Mouse (Mus musculus) urinary bladder, postnatal 14 days (tissue): ENCODE data around the gene Skp1a.
A peak's percentile ranks its signal among the peaks of the same experiment; 100 is the strongest.

Experiments used
- DNase-seq: peaks from one replicate; pipeline ENCODE4 v3.0.0; 2021; ENCODE audit warnings: low spot score

Gene Skp1a

DNA sequence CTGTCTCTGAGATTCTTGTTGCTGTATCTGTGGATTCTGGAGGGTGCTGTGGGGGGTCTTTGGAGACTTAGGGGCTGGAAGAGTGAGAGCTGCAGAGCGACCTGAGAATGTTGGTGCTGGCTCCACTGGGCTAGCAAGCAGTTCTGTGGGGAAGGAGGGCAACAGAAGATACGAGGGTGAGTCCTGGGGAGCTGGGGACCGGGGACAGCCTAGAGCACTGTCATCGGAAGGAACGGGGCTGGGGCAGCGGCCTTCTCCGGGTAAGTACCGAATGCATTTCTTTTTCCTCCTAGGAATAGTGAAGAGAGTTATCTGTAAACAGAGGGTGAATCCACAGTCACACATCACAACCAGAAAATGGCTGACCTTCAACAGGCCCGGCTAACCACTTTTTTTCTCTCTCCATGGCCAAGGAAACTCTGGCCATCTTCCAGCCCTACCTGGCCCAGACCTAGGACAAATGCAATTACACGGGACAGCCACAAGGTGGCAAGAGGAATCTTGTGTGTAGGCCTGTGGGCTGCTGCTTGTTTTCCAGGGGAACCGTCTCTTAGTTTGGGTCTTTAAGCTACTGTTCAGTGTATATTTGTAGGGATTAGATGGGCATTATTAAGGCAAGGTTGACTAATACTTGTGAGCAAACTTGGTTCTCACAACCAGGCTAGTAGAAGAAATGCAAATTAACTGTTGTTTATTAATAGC, 22.0 kb downstream of the Skp1a start:
- DNase-seq, result peak; percentile 68

GRCm38 (mm10) chr11:52255077-52255476, 23.3 kb downstream of the Skp1a start:
- no peak for DNase-seq

- DNase-seq, result no peak
These were observed 25.6 kb downstream of the Skp1a start for GRCm38 (mm10) chr11:52257376-52257775.

DNA sequence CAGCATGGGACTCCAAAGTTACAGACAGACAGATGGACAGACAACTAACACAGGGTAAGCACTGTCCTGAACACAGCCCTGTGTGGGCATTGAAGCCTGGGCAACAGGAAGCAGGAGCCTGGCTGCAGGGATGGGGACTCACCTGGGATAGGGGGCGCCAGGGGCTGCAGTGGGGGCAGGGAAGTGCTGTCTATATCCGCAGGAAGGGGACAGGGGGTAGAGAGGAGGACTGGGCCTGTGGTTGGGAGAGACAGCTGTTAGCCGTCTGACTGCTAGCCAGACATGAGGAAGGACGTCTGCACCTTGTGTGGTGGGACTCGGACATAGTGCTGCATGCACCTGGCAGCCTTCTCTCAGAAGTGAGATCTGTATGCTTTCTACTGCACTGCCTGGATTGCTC, 26.9 kb downstream of the Skp1a start:
- no peak for DNase-seq

GRCm38 (mm10) chr11:52260878-52261277, 29.1 kb downstream of the Skp1a start:
- DNase-seq, result no peak

- peak; percentile 79 for DNase-seq
These were observed 30.1 kb downstream of the Skp1a start for GRCm38 (mm10) chr11:52261937-52262336.

DNA sequence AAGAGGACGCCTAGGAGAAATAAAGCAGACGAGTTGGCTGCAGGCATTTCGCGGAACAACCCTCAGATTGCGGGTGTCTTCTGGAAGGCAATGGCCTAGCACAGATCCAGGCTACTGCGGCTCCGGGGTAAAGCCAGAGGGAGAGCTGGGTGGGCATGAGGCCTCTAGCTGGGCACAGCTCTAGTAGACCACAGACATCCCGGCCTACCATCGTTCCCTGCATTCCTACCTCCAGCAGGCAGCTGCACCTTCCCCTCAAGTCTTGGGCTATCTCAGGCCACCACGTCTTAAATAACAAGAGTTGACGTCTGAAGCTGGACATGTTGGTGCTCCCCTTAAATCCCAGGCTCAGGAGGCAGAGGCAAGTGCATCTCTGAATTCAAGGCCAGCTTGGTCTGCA, 30.5 kb downstream of the Skp1a start:
- no peak for DNase-seq

GRCm38 (mm10) chr11:52264871-52265270, 33.1 kb downstream of the Skp1a start:
- DNase-seq, result no peak

GRCm38 (mm10) chr11:52265616-52266307, 34.0 kb downstream of the Skp1a start:
- DNase-seq, result no peak

DNA sequence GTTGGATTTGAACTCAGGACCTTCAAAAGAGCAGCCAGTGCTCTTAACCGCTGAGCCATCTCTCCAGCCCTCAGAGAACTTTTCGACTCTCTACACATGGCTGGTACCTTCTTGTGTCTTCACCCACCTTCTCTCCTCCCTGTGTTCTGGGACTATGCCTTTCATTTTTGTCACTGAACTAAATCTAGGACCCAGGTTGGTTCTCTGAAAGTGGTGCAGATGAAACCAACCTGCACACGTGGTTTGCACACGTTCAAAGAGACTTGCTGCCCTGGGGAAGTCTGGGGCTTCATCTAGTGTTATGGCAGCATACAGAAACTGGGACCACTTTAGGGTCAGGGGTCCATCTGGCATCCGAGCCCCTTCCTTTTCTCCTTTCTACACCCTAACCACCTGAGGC, 35.5 kb downstream of the Skp1a start:
- DNase-seq, result no peak

DNA sequence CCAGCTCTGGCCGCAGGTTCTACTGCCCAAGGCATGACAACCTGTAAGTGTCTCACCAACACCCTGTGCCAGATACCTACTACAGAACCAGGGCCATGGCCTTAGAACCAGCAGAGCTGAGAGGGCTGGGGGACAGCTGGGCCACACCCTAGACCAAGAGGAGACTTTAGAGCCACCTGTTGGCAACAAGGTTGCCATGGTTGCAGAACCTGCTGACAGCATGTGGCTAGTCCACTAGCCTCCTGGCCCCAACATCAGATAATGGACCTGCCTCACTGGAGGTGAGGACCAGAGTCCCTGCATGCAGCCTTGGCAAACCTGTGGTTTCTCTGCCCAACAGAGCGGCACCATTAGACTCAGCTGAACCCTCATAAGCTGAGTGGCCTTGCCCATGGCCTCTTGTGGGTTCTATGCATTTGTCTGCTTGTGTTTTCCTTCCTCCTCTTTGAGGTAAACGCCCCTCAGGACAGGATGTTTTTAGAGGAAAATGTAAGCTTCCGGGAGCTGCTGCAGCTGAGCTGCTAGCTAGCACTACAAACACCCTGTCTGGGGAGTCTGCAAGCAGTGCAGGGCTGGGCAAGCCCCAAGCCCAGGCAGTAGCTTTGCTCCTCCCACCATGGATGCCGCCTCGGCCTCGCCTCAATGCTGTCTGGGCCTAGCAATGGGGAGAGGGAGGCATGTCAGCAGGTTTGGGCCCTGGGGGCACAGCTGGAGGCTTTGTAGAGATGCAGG, 36.5 kb downstream of the Skp1a start:
- DNase-seq, result peak; percentile 41

- DNase-seq, result no peak
These were observed 38.0 kb downstream of the Skp1a start for GRCm38 (mm10) chr11:52269841-52270240.

DNA sequence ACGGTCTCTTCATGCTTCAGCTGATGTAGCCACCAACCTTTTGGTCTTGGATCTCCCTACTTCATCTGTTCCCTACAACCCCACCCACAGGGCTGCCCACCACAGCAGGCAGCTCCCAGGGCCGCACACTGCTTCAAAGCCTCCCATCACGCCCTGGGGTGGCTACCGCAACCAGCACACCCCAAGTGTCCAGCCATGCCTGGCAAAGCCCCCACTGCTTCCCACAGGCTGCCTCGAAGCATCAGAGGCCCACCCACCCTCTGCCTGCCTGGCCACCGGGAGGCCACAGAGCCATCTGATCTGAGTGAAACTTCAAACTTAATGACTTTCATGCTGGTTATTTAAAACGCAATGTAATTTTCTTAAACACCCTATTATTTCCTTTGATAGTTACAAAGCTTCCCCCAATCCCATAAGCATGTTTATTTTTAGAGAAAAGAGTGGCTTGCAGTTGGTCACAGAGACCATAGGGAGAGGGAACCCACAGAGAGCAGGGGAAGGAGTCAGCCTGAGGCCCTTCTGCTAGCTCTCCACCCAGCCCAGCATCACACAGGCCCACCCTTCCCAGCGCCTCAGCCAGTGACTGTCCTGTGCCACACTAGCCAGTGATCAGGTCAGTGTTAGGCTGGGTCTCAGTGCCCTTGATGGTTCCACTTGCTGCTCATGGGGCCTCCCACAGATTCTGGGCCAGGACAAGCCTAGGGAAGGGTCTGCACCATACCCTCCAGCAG, 40.1 kb downstream of the Skp1a start:
- no peak for DNase-seq

GRCm38 (mm10) chr11:52272619-52273018, 40.8 kb downstream of the Skp1a start:
- no peak for DNase-seq

DNA sequence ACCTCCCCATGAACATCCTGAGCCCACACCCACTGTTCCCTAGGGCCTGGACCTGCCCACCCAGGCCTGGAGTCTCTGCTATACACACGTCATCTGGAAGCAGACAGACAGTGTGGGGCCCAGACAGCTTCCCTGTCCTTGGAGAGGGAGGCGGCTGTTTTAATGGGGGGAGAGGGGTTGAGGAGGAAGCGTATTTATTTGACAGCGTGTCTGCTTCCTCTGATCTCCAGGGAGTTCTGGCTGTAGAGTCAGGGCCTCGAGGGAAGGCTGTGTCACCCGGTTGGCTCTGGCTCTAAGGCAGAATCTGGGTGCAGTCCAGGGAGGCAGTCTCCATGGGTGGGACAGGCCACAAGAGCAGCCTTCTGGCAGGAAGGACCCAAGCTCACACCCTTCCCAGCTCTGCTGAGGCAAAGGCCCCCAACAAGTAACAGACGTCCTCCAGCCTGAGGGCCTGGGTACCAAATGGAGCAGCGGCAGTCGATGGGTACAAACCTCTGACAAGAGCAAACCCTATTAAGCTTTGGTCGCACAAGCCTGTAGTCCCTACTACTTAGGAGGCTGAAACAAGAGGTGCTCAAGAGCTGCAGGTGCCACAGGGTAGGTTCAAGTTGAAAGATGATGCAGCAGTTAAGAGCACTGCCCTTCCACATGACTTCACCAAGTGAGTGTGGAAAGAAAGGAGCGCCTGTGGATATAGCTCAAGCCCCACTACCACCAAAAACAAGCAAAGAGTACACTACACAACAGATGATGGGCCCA, 41.6 kb downstream of the Skp1a start:
- DNase-seq, result peak; percentile 46

- no peak for DNase-seq
These were observed 42.1 kb downstream of the Skp1a start for GRCm38 (mm10) chr11:52273942-52274330.

DNA sequence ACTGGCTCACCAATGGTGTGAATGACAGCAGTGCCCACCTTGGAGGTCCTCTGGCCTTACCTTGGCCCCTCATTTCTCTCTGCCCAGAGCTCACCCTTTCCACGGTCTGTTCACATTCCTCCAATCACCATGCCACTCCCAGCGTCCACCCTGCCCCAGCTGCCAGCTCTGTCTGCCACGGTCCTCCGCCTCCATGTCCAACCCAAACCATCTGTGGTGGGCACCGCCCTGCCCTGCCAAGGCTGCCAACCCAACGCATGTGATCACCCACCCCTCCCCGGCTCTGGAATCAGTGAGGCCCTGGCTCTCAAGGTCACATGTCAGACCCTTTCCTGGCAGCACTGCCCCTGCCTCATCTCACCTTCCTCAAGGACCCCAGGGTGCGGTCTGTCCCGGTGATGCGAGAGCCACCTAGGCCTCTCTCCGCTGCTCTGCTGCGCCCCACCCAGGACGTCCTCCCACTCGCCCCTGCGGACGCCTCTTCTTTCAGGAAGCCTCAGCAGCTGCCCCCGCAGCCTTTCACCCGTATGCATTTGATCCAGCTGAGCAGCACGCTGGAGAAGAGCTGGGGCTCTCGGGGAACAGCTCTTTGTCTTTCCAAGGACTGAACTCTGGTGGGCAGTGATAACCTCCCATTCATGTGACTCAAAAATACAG, 42.8 kb downstream of the Skp1a start:
- DNase-seq, result no peak

DNA sequence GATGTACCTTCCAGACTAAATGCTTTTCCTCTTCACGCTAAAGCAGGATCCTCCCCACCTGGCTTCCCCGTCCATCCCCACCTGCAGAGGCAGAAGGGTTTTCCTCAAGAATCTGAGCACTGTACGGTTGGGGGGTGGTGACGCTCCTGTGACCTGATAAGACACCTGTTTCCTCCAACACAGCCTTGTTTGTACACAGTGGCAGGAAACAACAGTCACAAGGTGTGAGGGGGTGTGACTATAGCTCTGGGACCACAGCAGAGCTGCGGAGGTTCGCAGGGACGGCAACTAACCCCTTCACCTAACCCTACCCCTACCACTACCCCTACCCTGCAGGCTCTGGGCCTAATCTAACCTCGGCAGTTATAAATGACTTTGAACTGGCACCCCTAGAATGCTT, 43.6 kb downstream of the Skp1a start:
- DNase-seq, result no peak

DNA sequence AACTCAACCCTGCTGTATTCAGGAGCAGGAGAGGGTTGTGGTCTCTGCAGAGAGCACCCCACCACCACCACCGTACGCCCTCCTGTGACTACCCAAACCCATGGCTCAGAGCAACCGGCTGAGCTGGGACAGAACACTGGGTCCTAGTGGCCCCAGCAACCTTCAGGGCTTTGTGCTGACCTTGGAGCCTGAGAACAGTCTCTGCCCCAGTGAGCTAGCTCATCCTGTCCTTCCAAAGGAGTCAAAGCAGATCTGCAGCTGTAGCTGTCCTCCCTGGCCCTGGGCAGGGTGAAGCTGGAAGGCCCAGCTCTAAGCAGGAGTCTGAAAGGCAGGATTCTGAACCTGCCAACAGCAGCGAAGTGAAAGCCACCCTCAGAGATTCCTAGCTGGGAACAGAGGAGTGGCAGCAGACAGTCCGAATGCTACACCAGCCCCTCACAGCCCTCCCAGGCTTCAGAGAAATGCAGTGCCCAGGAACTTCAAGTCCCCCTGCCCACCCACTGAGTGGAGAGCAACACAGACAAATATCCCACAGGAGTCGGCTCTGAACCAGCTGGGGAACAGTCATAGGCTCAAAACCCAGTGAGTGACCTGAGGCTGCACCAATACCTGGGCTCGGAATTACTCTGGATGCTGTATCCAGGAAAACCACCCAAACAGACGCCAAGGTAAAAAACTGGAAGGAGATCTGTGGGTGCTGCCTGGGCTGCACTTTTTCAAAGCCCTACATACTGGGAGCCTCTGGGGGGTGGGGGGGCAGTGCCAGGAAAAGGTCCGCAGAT, 44.2 kb downstream of the Skp1a start:
- no peak for DNase-seq

GRCm38 (mm10) chr11:52276961-52277391, 45.2 kb downstream of the Skp1a start:
- DNase-seq, result no peak
